Mouse (Mus musculus): Measurements from ENCODE around the gene Mif4gd.

Mif4gd gene

GRCm38 (mm10) chr11:115632862-115633261, 20.1 kb upstream of the Mif4gd start:
- no peak for DNase-seq (ENCODE audit: low read depth in 1 of 2, low spot score in 2 of 2)

DNA sequence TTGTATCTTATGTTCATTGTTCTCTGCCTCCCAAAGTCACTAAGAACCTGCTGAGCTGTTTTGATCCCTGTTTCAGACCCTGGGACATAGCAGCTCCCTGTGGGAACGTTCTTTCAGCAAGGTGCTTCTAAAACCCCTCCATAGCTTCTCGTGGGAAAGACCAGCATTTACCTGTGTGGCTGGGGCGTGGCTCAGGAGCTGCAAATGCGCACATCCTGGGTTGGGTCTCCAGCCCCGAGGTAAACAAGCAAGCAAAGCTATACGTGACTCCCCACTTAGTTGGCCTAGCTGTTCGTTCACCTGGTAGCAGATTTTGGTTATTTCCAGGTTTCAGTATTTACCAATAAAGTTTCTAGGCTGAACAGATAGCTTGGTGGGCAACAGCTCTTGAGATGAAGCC, 19.5 kb upstream of the Mif4gd start:
- DNase-seq (ENCODE audit: low read depth in 1 of 2, low spot score in 2 of 2) = no peak

DNA sequence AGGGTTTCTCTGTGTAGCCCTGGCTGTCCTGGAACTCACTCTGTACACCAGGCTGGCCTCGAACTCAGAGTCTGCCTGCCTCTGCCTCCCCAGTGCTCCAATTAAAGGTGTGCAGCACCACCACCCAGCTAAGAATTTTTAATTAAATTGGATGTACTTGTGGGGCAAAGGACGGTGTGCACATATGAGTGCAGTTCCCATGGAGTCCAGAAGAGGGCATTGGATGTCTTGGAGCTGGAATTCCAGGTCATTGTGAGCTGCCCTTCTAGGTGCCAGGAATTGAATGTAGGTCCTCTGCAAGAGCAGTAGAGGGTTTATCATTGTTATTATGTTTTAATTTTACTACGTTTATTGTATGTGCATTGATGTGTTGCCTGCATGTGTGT, 18.7 kb upstream of the Mif4gd start:
- peak in 1 of 2 experiments; percentile 61 for DNase-seq (ENCODE audit: low read depth in 1 of 2, low spot score in 2 of 2)

GRCm38 (mm10) chr11:115630532-115631504, 18.0 kb upstream of the Mif4gd start:
- peak; percentile 80 to 87 for DNase-seq (ENCODE audit: low read depth in 1 of 2, low spot score in 2 of 2)

- no peak for DNase-seq (ENCODE audit: low read depth in 1 of 2, low spot score in 2 of 2)
Observed at GRCm38 (mm10) chr11:115629734-115630531, 17.2 kb upstream of the Mif4gd start.

GRCm38 (mm10) chr11:115628465-115629101, 15.8 kb upstream of the Mif4gd start:
- no peak for DNase-seq (ENCODE audit: low read depth in 1 of 2, low spot score in 2 of 2)

- DNase-seq (ENCODE audit: low read depth in 1 of 2, low spot score in 2 of 2) = peak; percentile 96 to 97
Observed at GRCm38 (mm10) chr11:115627705-115628464, 15.1 kb upstream of the Mif4gd start, which contains the start of gene Slc25a19. Gene Slc25a19, minus strand, starts transcription at chr11:115628295.

DNA sequence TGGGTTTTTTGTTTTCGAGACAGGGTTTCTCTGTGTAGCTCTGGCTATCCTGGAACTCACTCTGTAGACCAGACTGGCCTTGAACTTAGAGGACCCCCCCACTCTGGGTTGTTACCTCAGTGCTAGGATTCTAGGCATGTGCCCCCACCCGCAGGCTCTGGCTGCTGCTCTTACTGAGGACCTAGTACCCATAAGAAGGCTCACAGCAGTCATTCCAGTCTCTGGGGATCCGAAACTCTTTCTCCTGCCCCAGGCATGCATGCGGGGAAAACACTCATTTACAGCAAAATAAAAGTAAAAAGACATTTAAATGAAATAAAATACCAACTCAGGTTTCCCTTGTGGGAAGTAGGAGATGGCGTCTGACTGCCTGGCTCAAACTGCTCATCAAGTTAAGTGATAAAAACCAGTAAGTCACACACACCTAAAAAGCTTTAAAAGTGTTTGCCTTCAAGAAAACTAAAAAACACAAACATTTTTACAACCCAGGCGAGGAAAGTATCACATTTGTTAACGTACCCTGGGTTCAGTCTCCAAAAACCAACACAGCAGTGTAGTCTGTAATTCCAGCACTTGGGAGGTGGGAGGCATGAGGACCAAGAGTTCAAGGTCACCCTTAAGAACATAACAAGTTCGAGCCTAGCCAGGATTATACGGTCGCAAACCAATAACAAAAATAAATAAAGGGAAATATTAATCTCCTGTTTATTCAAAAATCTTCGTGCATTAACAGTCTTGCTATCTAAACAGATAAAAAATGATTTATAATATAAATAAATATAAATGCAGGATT, 14.3 kb upstream of the Mif4gd start:
- no peak for DNase-seq (ENCODE audit: low read depth in 1 of 2, low spot score in 2 of 2)

DNA sequence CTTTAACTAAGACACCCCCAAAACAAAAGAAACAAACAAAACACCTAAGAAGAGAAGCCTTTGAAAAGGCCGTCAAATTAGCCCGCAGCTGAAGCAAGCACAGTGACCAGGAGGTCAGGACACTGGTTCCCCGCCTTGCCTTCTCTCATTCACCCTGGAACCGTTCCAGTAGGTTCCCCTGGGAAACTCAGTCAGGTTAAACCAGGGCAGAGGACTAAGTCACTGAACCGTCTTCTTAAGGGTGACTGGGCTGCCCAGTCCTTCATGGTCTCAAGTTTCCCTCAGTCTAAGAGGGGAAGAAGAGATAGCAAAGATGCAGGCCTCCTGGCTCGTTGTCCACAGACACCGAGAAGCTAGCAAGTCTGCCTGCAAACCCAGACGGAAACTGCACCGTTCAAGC, 13.1 kb upstream of the Mif4gd start:
- no peak for DNase-seq (ENCODE audit: low read depth in 1 of 2, low spot score in 2 of 2)

DNA sequence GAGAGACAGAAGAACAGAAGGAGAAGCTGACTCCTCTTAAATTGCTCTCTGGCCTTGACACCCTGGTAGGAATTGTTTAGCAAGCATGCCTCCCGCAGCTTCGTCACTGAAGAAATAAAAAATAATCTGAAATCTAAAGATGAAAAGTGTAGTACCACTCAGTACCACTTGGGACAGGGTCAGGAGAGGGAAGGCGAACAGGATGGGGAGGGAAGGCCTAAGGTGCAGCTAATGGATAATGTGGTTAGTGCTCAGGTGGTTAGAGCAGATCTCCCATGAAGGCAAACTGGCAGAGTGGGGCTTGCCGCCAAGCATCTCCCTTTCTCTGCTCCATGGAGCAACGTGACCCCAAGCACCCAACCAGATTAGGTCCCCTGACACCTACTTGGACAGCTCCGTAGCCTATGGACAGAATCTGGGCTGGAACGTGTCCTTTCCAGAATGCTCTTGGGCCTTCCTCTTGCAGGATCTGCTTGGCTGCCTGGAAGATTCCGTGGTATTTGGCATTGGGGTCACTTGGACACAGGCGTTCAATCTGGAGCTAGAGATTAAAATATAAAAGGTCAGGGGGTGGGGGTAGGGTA, 10.8 kb upstream of the Mif4gd start:
- DNase-seq (ENCODE audit: low read depth in 1 of 2, low spot score in 2 of 2) = no peak

- DNase-seq (ENCODE audit: low read depth in 1 of 2, low spot score in 2 of 2) = no peak
Observed at GRCm38 (mm10) chr11:115619949-115620348, 7.2 kb upstream of the Mif4gd start.

DNA sequence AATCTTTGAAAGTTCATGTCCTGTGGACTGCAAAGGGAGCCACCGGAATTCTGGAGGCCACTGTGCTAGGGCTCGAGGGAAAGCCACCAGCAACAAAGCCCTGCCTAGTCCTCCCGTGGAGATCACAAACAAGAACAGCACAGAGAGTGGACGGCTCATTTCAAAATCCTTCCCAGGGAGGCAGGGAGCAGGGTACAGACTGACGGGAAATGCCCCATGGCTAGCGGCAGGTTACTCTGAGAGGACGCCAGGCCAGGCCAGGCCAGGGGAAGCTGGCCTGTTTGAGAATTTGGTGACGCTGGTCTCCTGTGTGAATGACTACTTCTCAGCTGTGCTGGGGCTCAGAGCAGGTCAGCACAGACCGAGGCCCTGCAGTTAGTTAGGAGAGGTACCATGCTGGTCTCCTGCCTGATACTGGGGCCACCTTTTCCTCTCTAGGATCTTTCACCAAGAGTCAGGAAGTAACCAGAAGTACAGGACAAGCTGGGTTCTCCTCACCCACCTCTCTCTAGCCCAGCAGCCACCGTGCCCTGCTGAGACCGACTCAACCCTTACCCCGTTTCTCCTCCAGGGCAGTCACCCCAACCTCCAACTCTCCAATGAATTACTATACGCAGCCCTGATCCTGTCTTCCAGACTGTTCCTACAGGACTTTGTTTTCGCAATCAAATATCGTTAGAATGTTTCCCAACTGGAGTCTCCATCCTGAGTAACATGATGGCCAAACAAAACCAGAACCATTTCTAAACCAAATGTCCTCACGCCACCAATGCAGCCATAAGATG, 6.2 kb upstream of the Mif4gd start:
- no peak for DNase-seq (ENCODE audit: low read depth in 1 of 2, low spot score in 2 of 2)

- no peak for DNase-seq (ENCODE audit: low read depth in 1 of 2, low spot score in 2 of 2)
Observed at GRCm38 (mm10) chr11:115618001-115618400, 5.2 kb upstream of the Mif4gd start.

DNA sequence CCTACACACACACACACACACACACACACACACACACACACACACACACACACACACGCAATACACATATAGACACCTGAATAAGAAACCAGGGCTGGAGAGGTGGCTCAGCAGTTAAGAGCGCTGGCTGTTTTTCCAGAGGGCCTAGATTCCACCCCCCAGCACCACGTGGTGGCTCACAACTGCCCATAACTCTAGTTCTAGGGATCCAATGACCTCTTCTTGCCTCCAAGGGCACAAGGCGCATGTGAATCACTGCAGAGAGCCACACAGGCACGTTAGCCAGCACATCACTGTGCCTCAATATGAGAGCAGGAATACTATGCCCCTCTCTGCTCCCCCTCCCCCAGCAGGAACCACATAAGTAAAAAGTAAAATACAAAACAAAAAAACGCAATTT, 4.1 kb upstream of the Mif4gd start:
- DNase-seq (ENCODE audit: low read depth in 1 of 2, low spot score in 2 of 2) = no peak

- DNase-seq (ENCODE audit: low read depth in 1 of 2, low spot score in 2 of 2) = no peak
Observed at GRCm38 (mm10) chr11:115616371-115616770, 3.6 kb upstream of the Mif4gd start.

DNA sequence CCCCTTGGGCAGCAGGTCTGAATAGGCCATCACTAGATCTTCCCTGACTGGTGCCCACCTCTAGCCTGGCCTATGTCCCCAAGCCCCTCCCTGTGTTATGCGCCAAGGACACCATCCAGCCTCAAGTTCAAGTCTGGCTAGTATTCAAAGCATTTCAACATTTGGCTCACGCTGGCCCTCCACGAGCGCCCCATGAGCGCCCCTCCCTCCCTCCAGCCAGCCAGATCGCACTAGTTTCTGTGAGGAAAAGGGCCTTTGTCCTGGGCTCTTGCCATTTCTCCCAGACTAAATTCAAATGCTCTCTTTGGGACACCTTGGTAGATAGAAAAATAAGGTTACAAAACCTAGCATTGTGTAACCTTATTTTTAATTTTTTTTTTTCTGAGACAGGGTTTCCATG, 3.1 kb upstream of the Mif4gd start:
- DNase-seq (ENCODE audit: low read depth in 1 of 2, low spot score in 2 of 2) = no peak

- no peak for DNase-seq (ENCODE audit: low read depth in 1 of 2, low spot score in 2 of 2)
Observed at GRCm38 (mm10) chr11:115615108-115615825, 2.5 kb upstream of the Mif4gd start.
